ENCODE assay signal across 8 mouse cellular contexts in genomic region chr2:76029081-76029901, GRCm38 (mm10). TPM values are rescaled to one million over a fixed set of nuclear protein-coding genes. Genes with fewer than 3 reads are reported as not detected.
DNase-seq lines count a peak whose midpoint lies in the region; ATAC-seq and TF ChIP-seq lines count a peak whose summit lies in the region.

No protein-coding gene starts in this region.

- no peak for TF ChIP-seq POLR2A in embryonic fibroblast, embryonic 13.5 days (IDR thresholded peaks at IDR 0.05; ENCODE audit: low read depth, low read length)

- peak overlapping the region; percentile 47 for H3K9ac ChIP-seq in hindbrain, postnatal 0 days (replicated peaks; ENCODE audit: low read length)
- H3K9ac ChIP-seq in limb, embryonic 12.5 days (replicated peaks), result 0 out of 2 replicates have a peak overlapping the region, but pooled peaks have one; percentile 8

- peaks cover 32% of the 10 kb centered on the region for H3K4me1 ChIP-seq in heart, embryonic 10.5 days
- H3K4me1 ChIP-seq in embryonic fibroblast, embryonic 13.5 days (ENCODE audit: control insufficient read depth, insufficient read depth, low read length), result no peaks in the 10 kb centered on the region
- peaks cover 19% of the 10 kb centered on the region for H3K4me1 ChIP-seq in hindbrain, postnatal 0 days (ENCODE audit: insufficient read depth, low read length)
- H3K4me1 ChIP-seq in limb, embryonic 12.5 days (replicated peaks), result peaks cover 23% of the 10 kb centered on the region

- no peak for TF ChIP-seq CTCF in embryonic fibroblast, embryonic 13.5 days (IDR thresholded peaks at IDR 0.05; ENCODE audit: borderline replicate concordance, insufficient read depth, low read length)
- no peak for TF ChIP-seq CTCF in hindbrain, postnatal 0 days (IDR thresholded peaks at IDR 0.05; ENCODE audit: low read depth)

- peak; percentile 78 for DNase-seq in heart, embryonic 10.5 days (ENCODE audit: low spot score)
- DNase-seq in heart, adult 9 months (ENCODE audit: low spot score in 2 of 2), result no peak
- peak; percentile 68 for DNase-seq in brain, adult 2 months (ENCODE audit: low read depth, low spot score)
- peak; percentile 80 for DNase-seq in hindbrain, postnatal 0 days (ENCODE audit: low spot score)
- DNase-seq in right cerebral cortex, postnatal 25 days, result peak; percentile 20
- DNase-seq in spleen, adult 18-20 months, result no peak

- peak overlapping the region; percentile 25; the same call in 1 of the 2 replicates for H3K4me3 ChIP-seq in heart, embryonic 10.5 days
- 0 out of 2 replicates have a peak overlapping the region, but pooled peaks have one; percentile 3 for H3K4me3 ChIP-seq in embryonic fibroblast, embryonic 13.5 days (ENCODE audit: insufficient read depth, low read length)
- H3K4me3 ChIP-seq in hindbrain, postnatal 0 days (ENCODE audit: low read length), result no peak overlapping the region
- 0 out of 2 replicates have a peak overlapping the region, but pooled peaks have one; percentile 7 for H3K4me3 ChIP-seq in limb, embryonic 12.5 days (replicated peaks)

- ATAC-seq in hindbrain, postnatal 0 days, result peak; percentile 82
- no peak for ATAC-seq in limb, embryonic 12.5 days (ENCODE audit: insufficient number of reproducible peaks, insufficient read depth, low FRiP score, low TSS enrichment, low read depth)

- H3K27me3 ChIP-seq in heart, embryonic 10.5 days (ENCODE audit: insufficient read depth, poor library complexity, severe bottlenecking), result no peaks in the 10 kb centered on the region
- no peaks in the 10 kb centered on the region for H3K27me3 ChIP-seq in hindbrain, postnatal 0 days (ENCODE audit: insufficient read depth, low read length)
- no peaks in the 10 kb centered on the region for H3K27me3 ChIP-seq in limb, embryonic 12.5 days

- WGBS in heart, embryonic 10.5 days, result 41% methylated on average over 20 of the region's 20 CpGs
- WGBS in hindbrain, postnatal 0 days, result 5% methylated on average over 20 of the region's 20 CpGs
- WGBS in limb, embryonic 12.5 days, result 21% methylated on average over 20 of the region's 20 CpGs

- H3K36me3 ChIP-seq in heart, embryonic 10.5 days, result no peaks in the 10 kb centered on the region
- H3K36me3 ChIP-seq in hindbrain, postnatal 0 days (ENCODE audit: insufficient read depth, low read length), result no peaks in the 10 kb centered on the region
- no peaks in the 10 kb centered on the region for H3K36me3 ChIP-seq in limb, embryonic 12.5 days

- peak overlapping the region; percentile 84 for H3K27ac ChIP-seq in heart, embryonic 10.5 days
- no peak overlapping the region for H3K27ac ChIP-seq in embryonic fibroblast, embryonic 13.5 days (ENCODE audit: insufficient read depth, low read length)
- H3K27ac ChIP-seq in hindbrain, postnatal 0 days, result peak overlapping the region; percentile 96
- H3K27ac ChIP-seq in limb, embryonic 12.5 days, result peak overlapping the region; percentile 89

- H3K9me3 ChIP-seq in heart, embryonic 10.5 days, result no peaks in the 10 kb centered on the region
- no peaks in the 10 kb centered on the region for H3K9me3 ChIP-seq in hindbrain, postnatal 0 days (ENCODE audit: low read length)
- H3K9me3 ChIP-seq in limb, embryonic 12.5 days, result no peaks in the 10 kb centered on the region

- H3K4me2 ChIP-seq in hindbrain, postnatal 0 days (ENCODE audit: low read depth, low read length), result peak overlapping the region; percentile 45
- H3K4me2 ChIP-seq in limb, embryonic 12.5 days, result peak overlapping the region; percentile 42

RNA-seq across cellular contexts. Expression of gene Ttc30a1, which starts 47.5 kb away (rescaled TPM):
- polyA plus RNA-seq in heart, embryonic 10.5 days (2016; fragmentation: Nextera tagmentation; extraction: Ambion mirVana), result 7.0 and 7.4 TPM in 2 replicates
- 2.7 and 3.1 TPM in 2 replicates for polyA plus RNA-seq in embryonic fibroblast, embryonic 13.5 days (2011; ENCODE audit: insufficient read length, low read depth, missing spikeins)
- total RNA-seq in hindbrain, postnatal 0 days (2014; rRNA removed), result 8.9 and 11.4 TPM in 2 replicates
- 4.6 and 4.8 TPM in 2 replicates for polyA plus RNA-seq in hindbrain, postnatal 0 days (2015; fragmentation: Nextera tagmentation; extraction: Ambion mirVana)
- 10.0 and 10.4 TPM in 2 replicates for polyA plus RNA-seq in limb, embryonic 12.5 days (2016; fragmentation: Nextera tagmentation; extraction: Ambion mirVana)

RNA-seq across cellular contexts. Expression of gene Ttc30a2, which starts 51.3 kb away (rescaled TPM):
- 0.60 and 0.64 TPM in 2 replicates for polyA plus RNA-seq in heart, embryonic 10.5 days (2016; fragmentation: Nextera tagmentation; extraction: Ambion mirVana)
- polyA plus RNA-seq in embryonic fibroblast, embryonic 13.5 days (2011; ENCODE audit: insufficient read length, low read depth, missing spikeins), result 0.20 and 0.93 TPM in 2 replicates
- 0.86 and 1.9 TPM in 2 replicates for total RNA-seq in hindbrain, postnatal 0 days (2014; rRNA removed)
- 0.19 and 0.38 TPM in 2 replicates for polyA plus RNA-seq in hindbrain, postnatal 0 days (2015; fragmentation: Nextera tagmentation; extraction: Ambion mirVana)
- polyA plus RNA-seq in limb, embryonic 12.5 days (2016; fragmentation: Nextera tagmentation; extraction: Ambion mirVana), result 0.59 and 0.60 TPM in 2 replicates

Comparison
In these comparisons a context has a peak if more than half of its experiments do, and no peak if none do; other contexts are left out.
1. DNase-seq: peak in heart, embryonic 10.5 days (single experiment), brain, adult 2 months (single experiment), hindbrain, postnatal 0 days (single experiment) and right cerebral cortex, postnatal 25 days (single experiment); none in heart, adult 9 months (0 of 2) and spleen, adult 18-20 months (0 of 2).